ENCODE assay signal across 8 mouse cellular contexts in genomic region chr9:56635498-56636121, GRCm38 (mm10).
A peak's percentile ranks its signal among the peaks of the same experiment; 100 is the strongest.
DNase-seq lines count a peak whose midpoint lies in the region; ATAC-seq and TF ChIP-seq lines count a peak whose summit lies in the region.

No protein-coding gene starts in this region.

- H3K4me3 ChIP-seq in lung, embryonic 14.5 days (ENCODE audit: low read depth, low read length) = peak overlapping the region; percentile 65
- H3K4me3 ChIP-seq in hindbrain, embryonic 16.5 days (ENCODE audit: low read length) = peak overlapping the region; percentile 89
- peak overlapping the region; percentile 79 for H3K4me3 ChIP-seq in midbrain, embryonic 15.5 days

- no peak for TF ChIP-seq CTCF in lung, embryonic 14.5 days (IDR thresholded peaks at IDR 0.05; ENCODE audit: low read depth)

- H3K9ac ChIP-seq in lung, embryonic 14.5 days = peak overlapping the region; percentile 65
- H3K9ac ChIP-seq in hindbrain, embryonic 16.5 days (ENCODE audit: low read depth, low read length) = peak overlapping the region; percentile 99
- H3K9ac ChIP-seq in midbrain, embryonic 15.5 days = peak overlapping the region; percentile 86

- 0% methylated on average over 57 of the region's 68 CpGs for WGBS in lung, embryonic 14.5 days
- WGBS in hindbrain, embryonic 16.5 days = under 1% methylated on average over 50 of the region's 68 CpGs
- under 1% methylated on average over 65 of the region's 68 CpGs for WGBS in midbrain, embryonic 15.5 days

- intact Hi-C loops in left cerebral cortex, postnatal 36 days (cut with DNase I) = loop anchor here (2.0 kb wide), 2 partner anchors 51 to 161 kb away; partner anchors contain the start of gene Lingo1

- H3K27me3 ChIP-seq in lung, embryonic 14.5 days (ENCODE audit: insufficient read depth, low read length) = peaks cover 48% of the 10 kb centered on the region
- peaks cover 5% of the 10 kb centered on the region; the same call in 1 of the 2 replicates for H3K27me3 ChIP-seq in hindbrain, embryonic 16.5 days (replicated peaks; ENCODE audit: control insufficient read depth, insufficient read depth, low read length)
- peaks cover 7% of the 10 kb centered on the region; the same call in 1 of the 2 replicates for H3K27me3 ChIP-seq in midbrain, embryonic 15.5 days (replicated peaks)

- peak; percentile 70 for ATAC-seq in lung, embryonic 14.5 days (ENCODE audit: insufficient read depth)
- peak; percentile 11; the same call in 1 of the 2 replicates for ATAC-seq in frontal cortex, adult (ENCODE audit: low TSS enrichment)
- ATAC-seq in hindbrain, embryonic 16.5 days = peak; percentile 74
- peak; percentile 70 for ATAC-seq in midbrain, embryonic 15.5 days (replicated peaks)
- no peak for ATAC-seq in inflammation-experienced regulatory T-cells, adult 6 months

- H3K4me1 ChIP-seq in lung, embryonic 14.5 days (ENCODE audit: insufficient read depth) = peaks cover 8% of the 10 kb centered on the region
- peaks cover 30% of the 10 kb centered on the region for H3K4me1 ChIP-seq in hindbrain, embryonic 16.5 days (ENCODE audit: control insufficient read depth, insufficient read depth, low read depth, low read length)
- H3K4me1 ChIP-seq in midbrain, embryonic 15.5 days = peaks cover 44% of the 10 kb centered on the region

- DNase-seq in lung, embryonic 14.5 days = peak; percentile 72
- DNase-seq in lung, postnatal 25 days (ENCODE audit: low spot score) = no peak
- peak; percentile 63 for DNase-seq in cerebellum, adult 8-10 months
- peak; percentile 79 to 85 for DNase-seq in left cerebral cortex, postnatal 36 days (ENCODE audit: low spot score in 2 of 2)

- no peak overlapping the region for H3K27ac ChIP-seq in lung, embryonic 14.5 days (ENCODE audit: low read depth)
- H3K27ac ChIP-seq in hindbrain, embryonic 16.5 days (ENCODE audit: low read depth, low read length) = peak overlapping the region; percentile 97
- H3K27ac ChIP-seq in midbrain, embryonic 15.5 days = peak overlapping the region; percentile 96

- H3K9me3 ChIP-seq in lung, embryonic 14.5 days (ENCODE audit: low read depth, low read length) = no peaks in the 10 kb centered on the region
- no peaks in the 10 kb centered on the region for H3K9me3 ChIP-seq in hindbrain, embryonic 16.5 days (ENCODE audit: control insufficient read depth, low read length)
- H3K9me3 ChIP-seq in midbrain, embryonic 15.5 days = no peaks in the 10 kb centered on the region

- H3K36me3 ChIP-seq in lung, embryonic 14.5 days (ENCODE audit: insufficient read depth) = no peaks in the 10 kb centered on the region
- H3K36me3 ChIP-seq in hindbrain, embryonic 16.5 days (ENCODE audit: control insufficient read depth, insufficient read depth, low read length) = no peaks in the 10 kb centered on the region
- no peaks in the 10 kb centered on the region for H3K36me3 ChIP-seq in midbrain, embryonic 15.5 days (replicated peaks)

- H3K4me2 ChIP-seq in lung, embryonic 14.5 days = peak overlapping the region; percentile 98
- peak overlapping the region; percentile 89 for H3K4me2 ChIP-seq in hindbrain, embryonic 16.5 days (ENCODE audit: low read length)
- H3K4me2 ChIP-seq in midbrain, embryonic 15.5 days = peak overlapping the region; percentile 85
